Mouse (Mus musculus) Patski (cell line): ENCODE results near the gene Gm20388. TPM values are rescaled to one million over a fixed set of nuclear protein-coding genes. Genes with fewer than 3 reads are reported as not detected.

Source experiments
- ATAC-seq: fragments of 100-300 bp; one replicate; pipeline ENCODE4 v1.8.0; 2021
- CTCF ChIA-PET: fragments of 350-600 bp; sonication (Branson Sonifier 250); formaldehyde crosslinking; loops from one replicate; lab custom pipeline; 2022; ENCODE audit warnings: inconsistent platforms; lab: Charles Lee
- POLR2A ChIA-PET: fragments of 350-600 bp; sonication (Branson Sonifier 250); formaldehyde crosslinking; loops from one replicate; lab custom pipeline; 2022; ENCODE audit warnings: antibody characterized with exemption, inconsistent platforms; lab: Charles Lee
- DNase-seq: peaks from one replicate; pipeline ENCODE4 v3.0.0-alpha.2; 2011; ENCODE audit warnings: low read depth, low spot score
- H3K27me3 ChIP-seq: fragments of 371-371 bp; one replicate; pipeline ENCODE4 v1.5.1; 2021
- CTCF ChIP-seq: fragments of 100-300 bp; IDR thresholded peaks from one replicate; pipeline ENCODE4 v1.5.1; 2021
- in situ Hi-C: fragments of 300-500 bp; cut with MboI; formaldehyde crosslinking; loops from 3 replicates; pipeline ENCODE4 v1.11.1; 2018; ENCODE audit warnings: low pct_unique_long_range_greater_than_20kb, mixed read lengths
- polyA plus RNA-seq: library from polyadenylated mRNA; unstranded; gene quantifications from one replicate; pipeline ENCODE4 v1.2.3, GENCODE M21; 2021

The Gm20388 gene
- polyA plus RNA-seq, 1 experiment from 2014 or later, result 86.7 TPM

GRCm38 (mm10) chr8:121861276-121861675 lies 1950.6 kb downstream of the Gm20388 start:
- POLR2A ChIA-PET, result no interaction called here
- no peak for ATAC-seq
- no peak for DNase-seq
- in situ Hi-C loops, result no loop called here
- no peak for TF ChIP-seq CTCF
- H3K27me3 ChIP-seq, result no peaks in the 10 kb centered on the region
- CTCF ChIA-PET, result interaction anchor here (1.2 to 1.8 kb wide), 3 partner anchors 11 to 49 kb away, joined by 3 to 13 read pairs (median 5); no protein-coding TSS in a partner anchor

GRCm38 (mm10) chr8:121861806-121862548 lies 1951.3 kb downstream of the Gm20388 start:
- ChIA-PET POLR2A (no interaction called here), CTCF (interaction anchor here (1.2 to 1.8 kb wide), 3 partner anchors 10 to 48 kb away, joined by 3 to 13 read pairs (median 5); no protein-coding TSS in a partner anchor)
- in situ Hi-C loops, result no loop called here
- H3K27me3 ChIP-seq, result no peaks in the 10 kb centered on the region
- DNase-seq, result no peak
- no peak for TF ChIP-seq CTCF
- ATAC-seq, result no peak

- ChIA-PET POLR2A (no interaction called here), CTCF (interaction anchor here (5.5 kb wide), 1 partner anchor 13 kb away, joined by 37 read pairs; no protein-coding TSS in a partner anchor)
- in situ Hi-C loops, result no loop called here
- no peak for DNase-seq
- no peak for ATAC-seq
- no peak for TF ChIP-seq CTCF
- H3K27me3 ChIP-seq, result no peaks in the 10 kb centered on the region
Observed at GRCm38 (mm10) chr8:121865356-121865755, 1954.7 kb downstream of the Gm20388 start.

- H3K27me3 ChIP-seq, result no peaks in the 10 kb centered on the region
- in situ Hi-C loops, result no loop called here
- DNase-seq, result no peak
- no peak for ATAC-seq
- ChIA-PET POLR2A (interaction anchor here (0.7 kb wide), 1 partner anchor 38 kb away, joined by 3 read pairs; no protein-coding TSS in a partner anchor), CTCF (interaction anchor here (1.2 to 5.5 kb wide), 3 partner anchors 16 to 42 kb away, joined by 3 to 37 read pairs (median 5); no protein-coding TSS in a partner anchor)
- no peak for TF ChIP-seq CTCF
Observed at GRCm38 (mm10) chr8:121868196-121868595, 1957.6 kb downstream of the Gm20388 start.

- TF ChIP-seq CTCF, result no peak
- ChIA-PET POLR2A (no interaction called here), CTCF (interaction anchor here (1.2 to 5.5 kb wide), 4 partner anchors 11 to 41 kb away, joined by 3 to 37 read pairs (median 4); no protein-coding TSS in a partner anchor)
- ATAC-seq, result no peak
- in situ Hi-C loops, result no loop called here
- no peak for DNase-seq
- H3K27me3 ChIP-seq, result no peaks in the 10 kb centered on the region
Observed at GRCm38 (mm10) chr8:121868896-121869295, 1958.3 kb downstream of the Gm20388 start.

GRCm38 (mm10) chr8:121870190-121870589 lies 1959.5 kb downstream of the Gm20388 start:
- POLR2A ChIA-PET, result no interaction called here
- CTCF ChIA-PET, result interaction anchor here (5.5 kb wide), 1 partner anchor 18 kb away, joined by 37 read pairs; no protein-coding TSS in a partner anchor
- in situ Hi-C loops, result no loop called here
- ATAC-seq (no peak), DNase-seq (no peak)
- H3K27me3 ChIP-seq, result no peaks in the 10 kb centered on the region
- TF ChIP-seq CTCF, result no peak

- ATAC-seq (peak; percentile 19), DNase-seq (no peak)
- no peak for TF ChIP-seq CTCF
- CTCF ChIA-PET, result interaction anchor here (0.8 to 7.5 kb wide), 5 partner anchors 10 to 39 kb away, joined by 4 to 51 read pairs (median 5); partner anchors contain the start of gene Slc7a5
- POLR2A ChIA-PET, result interaction anchor here (0.8 to 1.0 kb wide), 2 partner anchors 14 to 22 kb away, joined by 3 to 4 read pairs; no protein-coding TSS in a partner anchor
- H3K27me3 ChIP-seq, result no peaks in the 10 kb centered on the region
- in situ Hi-C loops, result no loop called here
Observed at GRCm38 (mm10) chr8:121871833-121872440, 1961.3 kb downstream of the Gm20388 start.

GRCm38 (mm10) chr8:121874031-121874430 lies 1963.4 kb downstream of the Gm20388 start:
- DNase-seq (no peak), ATAC-seq (no peak)
- H3K27me3 ChIP-seq, result no peaks in the 10 kb centered on the region
- in situ Hi-C loops, result no loop called here
- ChIA-PET CTCF (interaction anchor here (1.1 to 7.5 kb wide), 5 partner anchors 15 to 35 kb away, joined by 3 to 51 read pairs (median 12); partner anchors contain the start of gene Slc7a5), POLR2A (interaction anchor here (0.6 to 2.0 kb wide), 3 partner anchors 23 to 67 kb away, joined by 4 to 6 read pairs (median 5); no protein-coding TSS in a partner anchor)
- TF ChIP-seq CTCF, result no peak

- DNase-seq (no peak), ATAC-seq (no peak)
- in situ Hi-C loops, result no loop called here
- TF ChIP-seq CTCF, result no peak
- ChIA-PET CTCF (interaction anchor here (1.1 to 7.5 kb wide), 7 partner anchors 12 to 60 kb away, joined by 3 to 51 read pairs (median 5); partner anchors contain the start of gene Slc7a5), POLR2A (interaction anchor here (1.3 kb wide), 1 partner anchor 33 kb away, joined by 3 read pairs; no protein-coding TSS in a partner anchor)
- H3K27me3 ChIP-seq, result no peaks in the 10 kb centered on the region
Observed at GRCm38 (mm10) chr8:121875045-121875444, 1964.4 kb downstream of the Gm20388 start.

GRCm38 (mm10) chr8:121875517-121875916 lies 1964.9 kb downstream of the Gm20388 start:
- POLR2A ChIA-PET, result interaction anchor here (0.6 to 1.3 kb wide), 3 partner anchors 33 to 71 kb away, joined by 3 read pairs; no protein-coding TSS in a partner anchor
- H3K27me3 ChIP-seq, result no peaks in the 10 kb centered on the region
- no peak for DNase-seq
- no peak for TF ChIP-seq CTCF
- ATAC-seq, result no peak
- CTCF ChIA-PET, result interaction anchor here (1.1 to 7.5 kb wide), 6 partner anchors 12 to 59 kb away, joined by 3 to 51 read pairs (median 8); partner anchors contain the start of gene Slc7a5
- in situ Hi-C loops, result no loop called here
